Mouse (Mus musculus) ovary, postnatal 10 days (tissue): ENCODE data around the gene Six3.

Experiments used
- DNase-seq: peaks from one replicate; pipeline ENCODE4 v3.0.0; 2022; ENCODE audit warnings: low spot score

Six3 gene

GRCm38 (mm10) chr17:85613266-85613860, at the start of gene Six3:
TSS of gene Six3 (plus strand) at chr17:85613608.
- DNase-seq: no peak

- DNase-seq: no peak
Measured at GRCm38 (mm10) chr17:85564107-85564506, 49.3 kb upstream of the Six3 start.

GRCm38 (mm10) chr17:85574023-85574422, 39.4 kb upstream of the Six3 start:
- DNase-seq: no peak

- DNase-seq: no peak
Measured at GRCm38 (mm10) chr17:85578290-85578689, 35.1 kb upstream of the Six3 start.

GRCm38 (mm10) chr17:85579350-85579749, 34.1 kb upstream of the Six3 start:
- no peak for DNase-seq

- no peak for DNase-seq
Measured at GRCm38 (mm10) chr17:85580221-85580620, 33.2 kb upstream of the Six3 start.

GRCm38 (mm10) chr17:85584170-85584569, 29.2 kb upstream of the Six3 start:
- no peak for DNase-seq

- DNase-seq: no peak
Measured at GRCm38 (mm10) chr17:85584573-85584972, 28.8 kb upstream of the Six3 start.

- no peak for DNase-seq
Measured at GRCm38 (mm10) chr17:85585779-85586178, 27.6 kb upstream of the Six3 start.

GRCm38 (mm10) chr17:85591976-85592375, 21.4 kb upstream of the Six3 start:
- no peak for DNase-seq

GRCm38 (mm10) chr17:85595853-85596252, 17.6 kb upstream of the Six3 start:
- DNase-seq: no peak

- no peak for DNase-seq
Measured at GRCm38 (mm10) chr17:85596341-85596890, 17.0 kb upstream of the Six3 start.

- DNase-seq: no peak
Measured at GRCm38 (mm10) chr17:85599520-85599919, 13.9 kb upstream of the Six3 start.

GRCm38 (mm10) chr17:85606463-85606862, 6.9 kb upstream of the Six3 start:
- DNase-seq: no peak

- DNase-seq: no peak
Measured at GRCm38 (mm10) chr17:85607556-85608365, 5.6 kb upstream of the Six3 start.

- no peak for DNase-seq
Measured at GRCm38 (mm10) chr17:85608366-85609093, 4.9 kb upstream of the Six3 start.

- DNase-seq: no peak
Measured at GRCm38 (mm10) chr17:85609094-85609425, 4.3 kb upstream of the Six3 start.

- DNase-seq: no peak
Measured at GRCm38 (mm10) chr17:85609621-85610392, 3.6 kb upstream of the Six3 start.

GRCm38 (mm10) chr17:85610393-85611115, 2.9 kb upstream of the Six3 start:
- no peak for DNase-seq

GRCm38 (mm10) chr17:85611521-85612515, 1.6 kb upstream of the Six3 start:
- no peak for DNase-seq
